Mouse (Mus musculus) C2C12 (cell line): Measurements from ENCODE around the gene Gpd1. TPM values are rescaled to one million over a fixed set of nuclear protein-coding genes. Genes with fewer than 3 reads are reported as not detected.

Experiments
- H3K27me3 ChIP-seq: one replicate; pipeline ENCODE4 v1.6.1; 2011; ENCODE audit not compliant: control insufficient read depth, insufficient read depth, insufficient read length
- H3K36me3 ChIP-seq: one replicate; pipeline ENCODE4 v1.6.1; 2011; ENCODE audit not compliant: control insufficient read depth, insufficient read depth
- H3K4me3 ChIP-seq: one replicate; pipeline ENCODE4 v1.5.1; 2011; ENCODE audit warnings: mild to moderate bottlenecking, control low read depth; ENCODE audit not compliant: poor library complexity, insufficient read depth, severe bottlenecking
- H3K79me2 ChIP-seq: one replicate; pipeline ENCODE4 v1.6.1; 2011; ENCODE audit not compliant: control insufficient read depth, insufficient read depth
- H3K79me3 ChIP-seq: one replicate; pipeline ENCODE4 v1.6.1; 2011; ENCODE audit warnings: low read depth, control low read depth
- H3ac ChIP-seq: one replicate; pipeline ENCODE3; 2011; ENCODE audit warnings: low read depth; ENCODE audit not compliant: control insufficient read depth, insufficient read length
- CEBPB ChIP-seq: IDR thresholded peaks from one replicate; pipeline ENCODE4 v1.6.1; 2011; ENCODE audit warnings: low read depth, mild to moderate bottlenecking, control low read depth, moderate library complexity
- CTCF ChIP-seq: IDR thresholded peaks from one replicate; pipeline ENCODE4 v1.5.1; 2011; ENCODE audit not compliant: control insufficient read depth, insufficient read depth, insufficient read length
- FOSL1 ChIP-seq: IDR thresholded peaks from one replicate; pipeline ENCODE4 v1.8.0; 2011; ENCODE audit warnings: mild to moderate bottlenecking, low read length; ENCODE audit not compliant: poor library complexity, insufficient read depth, severe bottlenecking
- MAX ChIP-seq: IDR thresholded peaks from one replicate; pipeline ENCODE4 v1.6.1; 2011; ENCODE audit warnings: mild to moderate bottlenecking, control low read depth
- MYOD1 ChIP-seq: IDR thresholded peaks from one replicate; pipeline ENCODE4 v1.6.1; 2011; ENCODE audit warnings: low read depth; ENCODE audit not compliant: control insufficient read depth, insufficient read length
- MYOG ChIP-seq: IDR thresholded peaks from one replicate; pipeline ENCODE4 v1.6.1; 2011; ENCODE audit not compliant: control insufficient read depth, insufficient read length; ENCODE audit errors: extremely low read depth
- USF1 ChIP-seq: IDR thresholded peaks from one replicate; pipeline ENCODE4 v1.6.1; 2011; ENCODE audit warnings: low read depth, mild to moderate bottlenecking, control low read depth, moderate library complexity
- polyA plus RNA-seq: library from polyadenylated mRNA; unstranded; fragments of >200 nt; fragmentation: generic; extraction: Trizol; gene quantifications from one replicate; pipeline ENCODE4 v1.2.1, GENCODE M21; 2012; ENCODE audit warnings: missing spikeins

Gene Gpd1
- polyA plus RNA-seq, 1 experiment: 0.64 TPM

GRCm38 (mm10) chr15:99682880-99683279, 34.4 kb upstream of the Gpd1 start:
- no peaks in the 10 kb centered on the region for H3K79me3 ChIP-seq
- H3ac ChIP-seq: no peak overlapping the region
- H3K36me3 ChIP-seq: no peaks in the 10 kb centered on the region
- H3K27me3 ChIP-seq: peaks cover 27% of the 10 kb centered on the region
- H3K79me2 ChIP-seq: no peaks in the 10 kb centered on the region
- no peak for TF ChIP-seq USF1
- no peak for TF ChIP-seq MYOG
- peak; percentile 6 for TF ChIP-seq CTCF
- no peak overlapping the region for H3K4me3 ChIP-seq

GRCm38 (mm10) chr15:99684156-99684555, 33.2 kb upstream of the Gpd1 start:
- Histone ChIP-seq H3K79me2 (no peaks in the 10 kb centered on the region), H3ac (no peak overlapping the region), H3K4me3 (no peak overlapping the region), H3K79me3 (no peaks in the 10 kb centered on the region), H3K36me3 (no peaks in the 10 kb centered on the region), H3K27me3 (peaks cover 27% of the 10 kb centered on the region)
- TF ChIP-seq MAX (no peak), CTCF (no peak), USF1 (no peak), FOSL1 (no peak), CEBPB (no peak), MYOG (no peak), MYOD1 (no peak)

GRCm38 (mm10) chr15:99688712-99689111, 28.6 kb upstream of the Gpd1 start:
- Histone ChIP-seq H3K4me3 (no peak overlapping the region), H3K27me3 (peaks cover 42% of the 10 kb centered on the region), H3K79me2 (no peaks in the 10 kb centered on the region), H3K36me3 (no peaks in the 10 kb centered on the region), H3K79me3 (no peaks in the 10 kb centered on the region), H3ac (no peak overlapping the region)
- TF ChIP-seq CTCF: peak; percentile 92
- TF ChIP-seq MAX: no peak
- no peak for TF ChIP-seq FOSL1

- Histone ChIP-seq H3K36me3 (no peaks in the 10 kb centered on the region), H3K79me2 (no peaks in the 10 kb centered on the region), H3K4me3 (no peak overlapping the region), H3K27me3 (peaks cover 55% of the 10 kb centered on the region), H3ac (no peak overlapping the region), H3K79me3 (no peaks in the 10 kb centered on the region)
- TF ChIP-seq CEBPB: no peak
- TF ChIP-seq CTCF: no peak
- no peak for TF ChIP-seq FOSL1
- TF ChIP-seq MYOG: no peak
- TF ChIP-seq USF1: no peak
- no peak for TF ChIP-seq MYOD1
- no peak for TF ChIP-seq MAX
Measured at GRCm38 (mm10) chr15:99690924-99691323, 26.4 kb upstream of the Gpd1 start.

GRCm38 (mm10) chr15:99691976-99692375, 25.3 kb upstream of the Gpd1 start:
- H3K36me3 ChIP-seq: no peaks in the 10 kb centered on the region
- H3ac ChIP-seq: no peak overlapping the region
- no peaks in the 10 kb centered on the region for H3K79me3 ChIP-seq
- H3K27me3 ChIP-seq: peaks cover 57% of the 10 kb centered on the region
- no peak overlapping the region for H3K4me3 ChIP-seq
- TF ChIP-seq FOSL1 (no peak), CTCF (no peak), USF1 (no peak), MAX (no peak)
- no peaks in the 10 kb centered on the region for H3K79me2 ChIP-seq

GRCm38 (mm10) chr15:99697309-99697708, 20.0 kb upstream of the Gpd1 start:
- Histone ChIP-seq H3ac (no peak overlapping the region), H3K4me3 (no peak overlapping the region), H3K36me3 (no peaks in the 10 kb centered on the region), H3K27me3 (peaks cover 46% of the 10 kb centered on the region), H3K79me3 (no peaks in the 10 kb centered on the region), H3K79me2 (peaks cover 22% of the 10 kb centered on the region)
- TF ChIP-seq MYOG: no peak
- no peak for TF ChIP-seq MAX
- TF ChIP-seq CTCF: no peak
- TF ChIP-seq MYOD1: no peak
- no peak for TF ChIP-seq USF1
- no peak for TF ChIP-seq CEBPB
- TF ChIP-seq FOSL1: no peak

GRCm38 (mm10) chr15:99698533-99699085, 18.7 kb upstream of the Gpd1 start:
- Histone ChIP-seq H3K36me3 (peaks cover 5% of the 10 kb centered on the region), H3K4me3 (no peak overlapping the region), H3K79me3 (peaks cover 7% of the 10 kb centered on the region), H3ac (no peak overlapping the region), H3K79me2 (peaks cover 35% of the 10 kb centered on the region), H3K27me3 (peaks cover 33% of the 10 kb centered on the region)
- peak; percentile 46 for TF ChIP-seq USF1
- no peak for TF ChIP-seq CEBPB
